Mouse (Mus musculus) spleen, postnatal 14 days (tissue): Measurements from ENCODE around the gene Zbtb25.

Experiments
- DNase-seq, 2 experiments: peaks; one replicate each; pipeline ENCODE4 v3.0.0; 2021 to 2022; ENCODE audit warnings: low spot score in 2 of 2

Zbtb25 gene

DNA sequence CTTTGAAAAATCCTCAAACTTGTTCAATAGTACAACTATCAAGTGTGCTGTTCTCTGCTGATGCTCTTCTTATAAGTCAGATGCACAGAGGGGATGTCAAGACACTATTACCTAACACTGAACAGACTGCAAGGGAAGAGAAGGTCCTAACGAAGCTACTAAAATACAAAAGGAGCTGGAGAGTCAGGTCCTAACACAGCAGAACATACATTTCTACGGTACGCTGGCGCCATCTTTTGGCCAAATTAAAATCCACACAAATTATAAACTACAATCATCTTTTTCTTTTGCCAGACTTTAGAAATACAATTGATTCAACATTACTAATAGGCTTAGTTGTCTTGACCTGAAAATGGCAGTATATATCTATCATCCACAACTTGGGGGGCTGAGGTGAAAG, 28.3 kb downstream of the Zbtb25 start:
- peak in 1 of 2 experiments; percentile 43 for DNase-seq

DNA sequence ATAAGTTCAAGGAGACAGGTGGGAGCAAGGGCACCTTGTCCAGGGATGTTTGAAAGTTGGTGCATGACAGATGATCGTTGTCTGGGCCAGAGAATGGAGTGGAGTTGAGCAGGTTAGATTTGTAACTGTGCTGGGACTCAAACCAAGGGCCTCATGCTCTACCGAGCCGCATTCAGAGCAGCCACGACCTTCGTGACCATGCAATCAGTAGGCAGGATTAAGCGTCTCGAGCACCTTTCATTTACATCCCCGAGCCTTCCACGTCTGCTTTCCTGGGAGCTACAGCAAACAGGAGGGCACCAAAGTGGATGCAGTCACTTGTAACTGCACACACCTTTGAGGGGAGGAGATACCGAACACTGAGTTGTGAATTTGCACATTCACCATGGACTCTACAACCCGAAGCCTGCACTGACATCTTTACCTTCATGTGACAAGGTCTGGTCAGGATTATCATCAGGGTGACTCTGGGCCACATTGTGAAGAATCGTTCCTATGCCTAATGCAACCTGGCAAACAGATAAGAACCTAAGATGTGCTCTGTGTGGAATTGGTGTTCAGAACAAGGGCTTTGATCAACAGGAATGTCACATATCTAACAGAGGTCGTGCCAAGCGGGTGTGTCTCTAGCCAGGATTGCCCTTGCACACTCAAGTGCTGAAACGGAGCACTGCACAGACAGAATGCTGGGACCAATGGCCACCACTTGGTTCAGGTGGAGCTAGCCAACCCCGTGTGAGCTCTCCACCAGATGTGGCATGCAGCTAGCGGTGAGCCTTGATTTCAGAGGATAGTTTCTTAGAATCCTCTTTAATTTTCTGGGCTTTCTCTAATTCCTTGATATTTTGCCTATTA, 33.1 kb downstream of the Zbtb25 start:
- DNase-seq: no peak

- no peak for DNase-seq
These were observed 33.8 kb downstream of the Zbtb25 start for GRCm38 (mm10) chr12:76335641-76336040.

DNA sequence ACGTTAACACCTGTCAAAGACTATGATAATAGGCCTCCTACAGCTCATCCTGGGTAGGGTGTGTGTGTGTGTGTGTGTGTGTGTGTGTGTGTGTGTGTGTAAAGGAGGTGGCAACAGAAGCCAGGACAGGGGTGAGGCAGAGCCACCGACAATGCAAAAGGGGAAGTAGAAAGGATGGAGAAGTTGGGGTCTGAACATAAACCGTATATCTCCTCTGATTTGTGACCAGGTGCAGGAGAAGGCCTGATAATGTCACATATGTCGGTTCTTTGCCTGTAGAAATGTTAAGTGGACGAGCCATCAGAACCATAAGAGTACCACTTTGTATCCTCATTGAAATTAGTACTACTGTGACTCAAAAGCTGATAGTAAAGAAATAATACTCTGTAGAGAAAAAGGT, 35.7 kb downstream of the Zbtb25 start:
- DNase-seq: no peak

- DNase-seq: no peak
These were observed 40.6 kb downstream of the Zbtb25 start for GRCm38 (mm10) chr12:76328567-76329354.

DNA sequence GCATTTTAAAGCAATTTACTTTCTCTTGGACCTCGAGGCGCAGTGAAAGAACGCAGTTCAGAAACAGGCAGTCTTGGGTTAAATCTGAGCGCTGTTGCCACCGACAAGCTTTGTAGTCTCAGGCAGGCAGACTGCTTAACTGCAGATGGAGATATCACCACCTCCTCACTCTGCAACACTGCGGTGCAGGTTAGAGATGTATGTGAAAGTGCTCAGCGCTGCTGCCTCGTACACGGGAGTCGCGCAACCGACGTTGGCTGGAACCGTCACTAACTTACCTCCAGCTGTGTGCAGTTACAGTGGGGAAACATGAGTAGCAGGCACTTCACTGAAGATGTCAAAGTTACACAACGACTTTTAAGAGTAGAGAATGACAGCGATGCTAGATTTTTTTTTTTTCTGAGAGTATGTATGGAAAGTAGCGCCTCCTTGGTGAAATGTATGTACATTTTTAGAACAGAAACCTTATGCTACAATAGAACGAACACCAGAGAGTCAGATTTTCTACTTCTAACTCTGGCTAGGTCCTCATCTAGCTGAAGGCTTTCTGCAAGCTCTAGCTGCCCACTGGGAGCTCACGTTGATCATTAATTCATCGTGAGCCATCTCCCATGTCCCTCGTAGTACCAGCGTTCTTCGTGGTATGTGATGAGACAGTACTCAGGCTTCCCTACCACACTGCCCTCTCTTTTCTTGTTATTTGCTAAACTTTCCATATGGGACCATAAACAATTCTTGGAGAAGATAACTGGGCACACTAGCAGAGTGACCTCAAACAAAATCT, 42.8 kb downstream of the Zbtb25 start:
- no peak for DNase-seq

GRCm38 (mm10) chr12:76324679-76325431, 44.5 kb downstream of the Zbtb25 start, which contains the start of gene Akap5:
Gene Akap5, plus strand, starts transcription at chr12:76324891.
- peak; percentile 11 to 13 for DNase-seq

DNA sequence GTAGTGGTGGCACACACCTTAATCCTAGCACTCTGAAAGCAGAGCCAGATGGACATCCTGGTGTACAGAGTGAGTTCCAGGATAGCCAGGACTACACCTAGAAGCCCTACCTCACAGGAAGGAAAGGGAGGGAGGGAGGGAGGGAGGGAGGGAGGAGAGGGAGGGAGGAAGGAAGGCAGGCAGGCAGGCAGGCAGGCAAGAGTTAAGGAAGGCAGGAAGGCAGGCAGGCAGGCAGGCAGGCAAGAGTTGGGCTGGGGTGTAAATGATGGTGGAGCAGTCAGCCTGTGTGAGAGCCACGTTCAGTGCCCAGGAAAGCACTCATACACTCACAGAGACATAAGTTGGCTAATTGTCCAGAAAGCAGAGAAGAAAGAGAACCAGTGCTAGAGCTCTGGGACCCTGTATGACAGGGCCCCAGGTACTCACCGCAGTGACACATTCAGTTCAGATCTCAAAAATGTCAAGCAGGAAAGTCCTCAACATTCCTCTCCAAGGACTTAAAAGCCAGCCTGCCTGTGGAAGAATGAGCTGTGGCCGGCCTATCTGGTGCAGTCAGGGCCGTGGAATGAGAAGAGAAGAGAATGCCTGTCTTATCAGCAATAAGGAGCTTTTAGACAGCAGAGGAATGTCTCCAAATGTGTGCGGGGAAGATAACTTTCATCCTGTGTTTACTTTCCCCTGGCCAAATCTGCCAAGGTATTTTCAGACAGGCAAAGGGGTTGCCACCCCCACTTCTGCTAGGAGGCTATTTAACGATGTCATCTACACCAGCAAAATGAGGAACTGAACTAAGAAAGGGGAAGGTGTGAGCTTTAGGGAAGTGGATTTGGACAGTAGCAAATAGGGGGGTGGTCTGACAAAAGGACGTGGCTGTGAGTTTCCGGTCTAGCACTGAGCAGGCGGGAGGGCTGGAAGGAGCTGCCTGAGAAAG, 50.9 kb downstream of the Zbtb25 start:
- peak in 1 of 2 experiments; percentile 25 for DNase-seq

- no peak for DNase-seq
These were observed 57.5 kb downstream of the Zbtb25 start for GRCm38 (mm10) chr12:76311951-76312350.

DNA sequence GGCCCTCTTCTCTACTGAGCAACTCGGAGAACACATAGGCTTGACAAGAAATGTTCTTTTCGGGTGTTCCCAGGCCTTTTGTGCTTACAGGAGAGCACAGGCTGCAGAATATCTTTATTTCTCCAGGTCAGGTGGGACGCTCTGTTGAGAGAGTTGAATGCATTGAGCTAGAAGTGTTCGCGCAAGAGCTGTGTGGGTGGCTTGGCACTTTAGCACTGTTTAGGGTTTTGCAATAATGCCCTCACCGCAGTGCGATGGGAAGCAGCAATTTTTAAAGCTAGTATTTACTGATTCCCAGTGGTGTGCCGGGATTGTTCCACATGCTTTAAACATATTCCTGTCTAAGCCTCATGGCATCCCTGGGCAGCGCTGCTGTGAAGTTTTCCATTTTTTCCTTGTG, 58.2 kb downstream of the Zbtb25 start:
- DNase-seq: no peak

- no peak for DNase-seq
These were observed 58.8 kb downstream of the Zbtb25 start for GRCm38 (mm10) chr12:76310633-76311032.

DNA sequence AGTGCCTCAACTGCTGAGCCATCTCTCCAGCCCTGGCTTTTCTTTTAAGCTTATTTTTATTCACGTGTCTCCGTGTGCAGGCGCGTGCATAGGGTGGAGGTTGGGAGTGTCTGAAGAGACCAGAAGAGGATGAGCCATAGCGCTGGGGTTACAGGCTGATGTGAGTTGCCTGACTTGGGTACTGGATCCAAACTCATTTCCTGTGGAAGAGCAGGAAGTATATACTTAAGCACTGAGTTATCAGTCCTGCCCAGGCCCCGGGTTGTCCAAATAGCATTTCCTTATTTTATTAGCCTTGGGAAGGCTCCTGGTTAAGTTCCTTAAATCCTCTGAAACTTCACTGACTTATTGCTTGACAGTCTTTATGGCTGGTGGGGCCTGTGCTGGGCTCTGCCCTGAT, 59.4 kb downstream of the Zbtb25 start:
- no peak for DNase-seq

- DNase-seq: no peak
These were observed 61.0 kb downstream of the Zbtb25 start for GRCm38 (mm10) chr12:76308436-76308835.

DNA sequence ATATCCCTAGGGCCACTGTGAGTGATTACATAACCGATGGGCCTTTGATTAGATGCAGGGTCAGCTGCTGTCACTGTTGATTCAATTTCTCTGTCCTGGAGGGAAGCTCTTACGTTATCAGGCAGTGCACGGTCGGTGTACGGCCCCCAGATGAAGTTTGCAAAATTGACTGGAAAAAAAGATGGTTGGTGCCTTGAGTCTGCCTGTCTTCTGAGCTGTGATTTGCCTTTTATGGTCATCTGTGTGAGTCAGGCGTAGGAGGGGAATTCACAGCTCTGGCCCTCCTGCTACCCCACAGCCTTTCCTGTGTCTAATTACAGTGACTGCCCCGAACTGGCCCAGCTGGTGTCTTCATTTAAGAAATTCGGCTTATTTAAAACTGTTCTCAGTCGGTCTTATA, 61.4 kb downstream of the Zbtb25 start:
- DNase-seq: no peak

DNA sequence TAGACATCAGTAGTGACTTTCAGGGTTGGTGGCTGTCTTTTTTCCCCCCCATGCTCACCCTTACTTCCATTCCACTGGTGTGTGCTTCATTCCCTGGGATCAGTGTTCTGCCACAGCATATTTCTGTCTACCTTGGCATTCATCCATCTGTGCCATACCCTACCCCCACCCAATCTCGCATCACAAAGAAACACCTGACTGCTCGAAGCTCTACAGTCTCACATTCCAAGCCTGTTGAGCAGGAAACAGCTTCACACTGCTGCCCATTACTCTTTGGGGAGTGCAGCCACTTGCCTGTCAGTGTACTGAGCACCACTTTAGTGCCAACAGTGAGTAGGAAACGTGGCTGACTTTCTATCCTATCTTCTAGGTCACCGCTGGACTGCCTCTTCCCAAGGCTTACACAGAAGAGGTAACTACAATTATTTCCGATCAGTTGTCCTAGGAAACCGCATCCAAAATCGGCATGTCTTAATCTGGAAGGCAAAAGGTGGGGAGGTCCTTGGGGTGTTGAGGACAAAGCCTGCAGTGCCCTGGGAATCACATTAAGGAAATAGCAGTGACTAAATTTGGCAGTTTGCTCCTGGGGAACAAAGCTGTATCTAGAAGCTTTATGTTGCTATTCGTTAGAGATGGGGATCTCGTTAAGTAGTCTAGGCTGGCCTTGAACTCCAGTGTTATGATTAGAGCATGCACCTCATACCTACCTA, 62.4 kb downstream of the Zbtb25 start:
- DNase-seq: no peak

DNA sequence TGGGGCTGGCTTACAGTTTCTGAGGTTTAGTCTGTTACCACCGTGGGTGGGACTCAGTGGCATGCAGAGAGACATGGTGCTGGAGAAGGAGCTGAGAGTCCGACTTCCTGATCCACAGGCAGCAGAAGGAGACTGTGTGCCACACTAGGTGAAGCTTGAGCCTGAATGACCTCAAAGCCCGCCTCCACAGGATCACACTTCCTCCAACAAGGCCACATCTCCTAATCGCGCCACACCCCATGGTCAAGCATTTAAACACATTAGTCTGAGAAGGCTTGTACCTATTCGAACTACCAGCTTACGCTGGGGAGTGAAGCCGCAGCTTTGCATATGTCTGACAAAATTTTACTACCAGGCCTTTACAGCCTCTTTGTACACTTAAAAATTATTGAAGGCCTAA, 64.3 kb downstream of the Zbtb25 start:
- DNase-seq: no peak

GRCm38 (mm10) chr12:76304199-76304598, 65.2 kb downstream of the Zbtb25 start:
- DNase-seq: no peak

- DNase-seq: no peak
These were observed 65.9 kb downstream of the Zbtb25 start for GRCm38 (mm10) chr12:76303474-76303873.

GRCm38 (mm10) chr12:76300367-76300766, 69.0 kb downstream of the Zbtb25 start:
- no peak for DNase-seq
